Mouse (Mus musculus) intestine, postnatal 0 days (tissue): ENCODE results near the gene Rragc. TPM values are rescaled to one million over a fixed set of nuclear protein-coding genes. Genes with fewer than 3 reads are reported as not detected.

Experiments used
- ATAC-seq: fragments of 200-750 bp; cut with Nextera tagmentation; 2 replicates; pipeline ENCODE4 v1.8.0; 2017; ENCODE audit warnings: mild to moderate bottlenecking, moderate TSS enrichment, moderate library complexity
- H3K27ac ChIP-seq: fragments of 300-500 bp; sonication (generic); 2 replicates; pipeline ENCODE4 v1.5.1; 2014; ENCODE audit warnings: mild to moderate bottlenecking, low read depth, low read length, moderate library complexity
- H3K27me3 ChIP-seq: fragments of 300-500 bp; sonication (generic); replicated peaks from 2 replicates; pipeline ENCODE4 v1.6.1; 2014; ENCODE audit warnings: low read length, mixed read lengths; ENCODE audit not compliant: control insufficient read depth, insufficient read depth
- H3K36me3 ChIP-seq: fragments of 300-500 bp; sonication (generic); 2 replicates; pipeline ENCODE4 v1.6.1; 2014; ENCODE audit warnings: mild to moderate bottlenecking, moderate library complexity; ENCODE audit not compliant: control insufficient read depth, insufficient read depth
- H3K4me1 ChIP-seq: fragments of 300-500 bp; sonication (generic); replicated peaks from 2 replicates; pipeline ENCODE4 v1.6.1; 2014; ENCODE audit warnings: antibody characterized with exemption, low read length, mixed read lengths; ENCODE audit not compliant: control insufficient read depth, insufficient read depth
- H3K4me2 ChIP-seq: fragments of 300-500 bp; sonication (generic); replicated peaks from 2 replicates; pipeline ENCODE4 v1.6.1; 2014; ENCODE audit warnings: low read depth, mild to moderate bottlenecking, moderate library complexity
- H3K4me3 ChIP-seq: fragments of 300-500 bp; sonication (generic); 2 replicates; pipeline ENCODE4 v1.5.1; 2014; ENCODE audit warnings: low read depth, low read length
- H3K9ac ChIP-seq: fragments of 300-500 bp; sonication (generic); 2 replicates; pipeline ENCODE4 v1.6.1; 2014; ENCODE audit warnings: mild to moderate bottlenecking, low read depth, low read length
- H3K9me3 ChIP-seq: fragments of 300-500 bp; sonication (generic); 2 replicates; pipeline ENCODE4 v1.6.1; 2016; ENCODE audit warnings: mixed run types; ENCODE audit not compliant: control insufficient read depth
- CTCF ChIP-seq: sonication (generic); IDR thresholded peaks from 2 replicates; pipeline ENCODE4 v1.5.1; 2016; ENCODE audit warnings: low read depth, mild to moderate bottlenecking, control low read depth, antibody characterized with exemption, moderate library complexity
- WGBS: fragments of 180-500 bp; shearing (Covaris S2); extraction: QIAGEN DNeasy Blood & Tissue Kit; methylation state at CpG from one replicate; pipeline ENCODE4 v1.1.7; 2014; 5-methylcytosine and 5-hydroxymethylcytosine counted together
- polyA plus RNA-seq: library from polyadenylated mRNA; unstranded; fragments of >200 nt; fragmentation: Nextera tagmentation; extraction: Ambion mirVana; gene quantifications from 2 replicates; pipeline ENCODE4 v1.2.1, GENCODE M21; 2015

Gene Rragc
- polyA plus RNA-seq, 1 experiment from 2014 or later: 49.5 TPM

DNA sequence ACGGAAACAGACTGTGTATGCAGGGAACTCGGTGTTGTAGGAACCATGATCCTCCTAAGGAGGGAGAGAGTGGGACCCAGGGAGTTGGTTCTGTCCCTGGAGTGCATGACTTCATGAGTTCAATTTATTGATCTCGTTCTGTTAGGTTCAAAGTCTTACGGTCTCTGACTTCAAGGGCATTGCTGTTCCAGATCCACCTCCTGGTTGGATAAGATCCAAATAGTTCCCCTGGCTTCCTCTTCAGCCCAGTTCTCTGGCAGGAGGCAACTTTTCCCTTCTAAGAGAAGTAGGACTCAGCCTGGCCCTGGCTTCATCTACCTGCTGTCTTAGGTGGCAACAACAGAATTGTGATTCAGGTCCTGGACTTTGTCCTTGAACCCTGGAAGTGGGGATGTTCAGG lies 40.6 kb downstream of the Rragc start:
- no peak overlapping the region for H3K4me3 ChIP-seq
- H3K27me3 ChIP-seq: 0 out of 2 replicates have a peak, but pooled peaks cover 6% of the 10 kb centered on the region
- no peak for ATAC-seq
- H3K27ac ChIP-seq: no peak overlapping the region
- WGBS: 51% methylated on average over 4 of the region's 4 CpGs
- no peaks in the 10 kb centered on the region for H3K9me3 ChIP-seq
- no peak for TF ChIP-seq CTCF
- H3K36me3 ChIP-seq: no peaks in the 10 kb centered on the region
- H3K4me2 ChIP-seq: no peak overlapping the region
- H3K9ac ChIP-seq: no peak overlapping the region
- H3K4me1 ChIP-seq: no peaks in the 10 kb centered on the region; the same call in 1 of the 2 replicates

DNA sequence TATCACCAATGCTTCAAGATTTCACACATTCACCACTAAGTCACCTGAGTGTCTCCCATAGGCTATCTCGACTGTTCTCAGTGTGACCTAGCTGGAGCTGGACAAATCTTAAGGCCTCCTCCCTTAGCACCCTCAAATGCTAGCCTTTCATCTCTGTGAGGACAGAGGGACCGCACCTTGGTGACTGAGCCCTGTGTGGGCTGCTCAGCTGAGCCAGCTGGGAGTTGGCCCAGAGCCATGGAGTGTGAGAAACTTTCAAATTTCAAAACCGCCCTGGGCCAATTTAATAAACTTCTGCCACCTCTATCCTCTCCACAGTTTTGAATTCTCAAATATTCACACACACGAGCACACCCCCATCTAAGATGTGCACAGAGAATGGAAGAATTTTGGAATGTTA lies 43.7 kb downstream of the Rragc start:
- ATAC-seq: no peak
- Histone ChIP-seq H3K4me3 (no peak overlapping the region), H3K36me3 (no peaks in the 10 kb centered on the region), H3K27ac (no peak overlapping the region), H3K4me1 (no peaks in the 10 kb centered on the region; the same call in 1 of the 2 replicates), H3K9me3 (no peaks in the 10 kb centered on the region), H3K9ac (no peak overlapping the region), H3K4me2 (no peak overlapping the region), H3K27me3 (0 out of 2 replicates have a peak, but pooled peaks cover 6% of the 10 kb centered on the region)
- no peak for TF ChIP-seq CTCF
- WGBS: 29% methylated on average over 4 of the region's 4 CpGs

DNA sequence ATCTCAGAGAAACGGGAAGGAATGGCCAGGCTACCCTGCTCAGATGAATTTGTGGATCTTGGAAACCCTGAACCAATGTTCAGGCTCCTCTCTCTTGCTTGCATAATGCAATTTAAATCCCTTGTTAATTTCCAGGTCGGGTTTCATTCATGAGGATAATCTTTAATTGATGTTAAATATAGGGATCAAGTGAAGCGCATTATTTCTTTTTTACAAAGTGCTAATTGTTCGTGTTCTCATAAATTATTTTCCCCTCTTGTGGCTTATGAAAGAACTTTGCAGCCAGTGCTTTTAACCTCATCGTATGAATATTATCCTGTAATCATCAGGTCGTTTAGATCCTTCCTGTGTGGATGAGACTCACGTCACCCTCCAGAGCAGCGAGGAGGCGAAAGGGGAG lies 45.5 kb downstream of the Rragc start:
- no peak for ATAC-seq
- no peak for TF ChIP-seq CTCF
- Histone ChIP-seq H3K27me3 (0 out of 2 replicates have a peak, but pooled peaks cover 6% of the 10 kb centered on the region), H3K4me2 (no peak overlapping the region), H3K9ac (no peak overlapping the region), H3K9me3 (no peaks in the 10 kb centered on the region), H3K4me1 (no peaks in the 10 kb centered on the region; the same call in 1 of the 2 replicates), H3K36me3 (no peaks in the 10 kb centered on the region), H3K4me3 (no peak overlapping the region), H3K27ac (no peak overlapping the region)
- WGBS: 68% methylated on average over 9 of the region's 9 CpGs

DNA sequence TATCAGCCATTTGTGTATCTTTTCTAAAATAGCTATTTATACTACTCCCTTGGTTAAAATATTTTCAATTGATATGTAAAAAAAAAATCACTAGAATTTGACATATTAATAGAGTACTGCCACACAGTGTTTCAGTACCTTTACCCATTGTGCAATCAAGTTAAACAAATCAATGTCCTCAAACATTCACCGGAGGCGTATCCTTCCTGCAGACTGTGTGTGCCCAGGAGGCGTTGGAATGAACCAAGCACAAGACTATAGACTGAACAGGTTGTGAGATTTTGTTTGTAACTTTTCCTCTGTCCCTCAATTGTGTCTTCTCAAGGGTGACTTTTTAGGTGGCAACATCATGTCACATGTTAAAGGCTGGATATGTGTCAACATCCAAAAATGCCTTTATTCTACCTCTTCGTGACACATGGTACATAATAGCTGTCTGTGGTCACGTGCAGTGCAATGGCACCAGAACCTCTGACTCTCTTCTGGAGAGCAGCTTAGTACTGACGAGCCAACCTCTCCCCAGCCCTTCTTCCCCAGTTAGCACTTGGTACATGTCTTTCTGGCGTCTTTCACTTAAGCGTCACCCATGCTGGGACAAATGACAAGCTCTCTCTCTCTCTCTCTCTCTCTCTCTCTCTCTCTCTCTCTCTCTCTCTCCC lies 51.5 kb downstream of the Rragc start:
- ATAC-seq: no peak
- no peaks in the 10 kb centered on the region for H3K4me1 ChIP-seq
- no peak overlapping the region for H3K9ac ChIP-seq
- H3K27me3 ChIP-seq: peaks cover 9% of the 10 kb centered on the region; the same call in 1 of the 2 replicates
- no peak for TF ChIP-seq CTCF
- whole genome bisulfite sequencing: 60% methylated on average over 8 of the region's 8 CpGs
- no peak overlapping the region for H3K4me3 ChIP-seq
- no peaks in the 10 kb centered on the region for H3K9me3 ChIP-seq
- no peak overlapping the region for H3K4me2 ChIP-seq
- H3K36me3 ChIP-seq: no peaks in the 10 kb centered on the region
- H3K27ac ChIP-seq: no peak overlapping the region

DNA sequence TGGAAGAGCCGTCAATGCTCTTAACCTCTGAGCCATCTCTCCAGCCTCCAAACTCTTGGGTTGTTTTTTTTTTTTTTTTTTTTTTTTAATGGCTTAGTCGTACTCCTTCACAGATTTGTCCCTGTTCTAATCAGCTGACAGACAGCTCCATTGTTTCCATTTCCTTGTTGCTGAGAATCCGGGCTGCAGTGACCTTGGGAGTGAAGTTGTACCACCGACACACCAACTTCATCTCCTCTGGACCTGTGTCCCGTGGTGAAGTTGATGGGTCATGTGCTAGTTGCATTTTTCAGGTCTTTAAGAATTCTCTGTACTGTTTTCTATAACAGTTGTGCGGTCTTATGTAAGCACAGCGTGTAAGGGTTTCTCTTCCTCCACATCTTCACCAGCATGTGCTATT lies 52.2 kb downstream of the Rragc start:
- 57% methylated on average over 7 of the region's 7 CpGs for WGBS
- Histone ChIP-seq H3K4me3 (no peak overlapping the region), H3K27ac (no peak overlapping the region), H3K9me3 (no peaks in the 10 kb centered on the region), H3K4me1 (no peaks in the 10 kb centered on the region), H3K9ac (no peak overlapping the region), H3K27me3 (peaks cover 9% of the 10 kb centered on the region; the same call in 1 of the 2 replicates), H3K36me3 (no peaks in the 10 kb centered on the region), H3K4me2 (no peak overlapping the region)
- no peak for ATAC-seq
- TF ChIP-seq CTCF: no peak

DNA sequence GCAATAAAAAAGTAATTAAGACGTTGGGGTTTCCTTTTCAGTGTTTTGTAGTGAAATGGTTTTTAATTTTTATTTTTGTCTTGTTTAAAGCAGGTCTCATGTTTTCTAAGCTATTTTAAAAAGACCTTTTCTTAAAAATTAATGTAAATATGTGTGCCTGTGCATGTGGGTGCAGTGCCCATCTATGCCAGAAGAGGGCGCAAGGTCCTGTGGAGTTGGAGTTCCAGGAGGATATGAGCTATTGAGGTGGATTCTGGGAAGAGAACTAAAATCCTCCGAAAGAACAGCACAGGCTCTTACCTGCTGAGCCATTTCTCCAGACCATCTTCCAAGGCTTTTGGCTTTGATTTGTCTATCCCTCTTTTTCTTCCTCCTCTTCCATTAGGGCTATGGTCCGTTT lies 53.8 kb downstream of the Rragc start:
- 71% methylated on average over 4 of the region's 4 CpGs for WGBS
- Histone ChIP-seq H3K4me1 (no peaks in the 10 kb centered on the region), H3K27me3 (peaks cover 9% of the 10 kb centered on the region; the same call in 1 of the 2 replicates), H3K9me3 (no peaks in the 10 kb centered on the region), H3K27ac (no peak overlapping the region), H3K36me3 (no peaks in the 10 kb centered on the region), H3K4me2 (no peak overlapping the region), H3K4me3 (no peak overlapping the region), H3K9ac (no peak overlapping the region)
- TF ChIP-seq CTCF: peak; percentile 57
- ATAC-seq: no peak
